Mouse (Mus musculus) gastrocnemius, postnatal 36 days (tissue): Measurements from ENCODE around the gene Emilin1. TPM values are rescaled to one million over a fixed set of nuclear protein-coding genes. Genes with fewer than 3 reads are reported as not detected.

ENCODE experiments used
- DNase-seq, 2 experiments: peaks; one replicate each; pipeline ENCODE4 v3.0.0; 2022
- intact Hi-C: fragments of 180-260 bp; cut with DNase I; formaldehyde crosslinking; loops from one replicate; pipeline ENCODE4 v1.15.1; 2025
- total RNA-seq, 2 experiments: library from RNA; stranded (reverse); gene quantifications; 2 replicates each; pipeline ENCODE4 v1.2.3; 2021

Gene Emilin1
- total RNA-seq, 2 experiments from 2014 or later, result 4.8 to 7.0 TPM

DNA sequence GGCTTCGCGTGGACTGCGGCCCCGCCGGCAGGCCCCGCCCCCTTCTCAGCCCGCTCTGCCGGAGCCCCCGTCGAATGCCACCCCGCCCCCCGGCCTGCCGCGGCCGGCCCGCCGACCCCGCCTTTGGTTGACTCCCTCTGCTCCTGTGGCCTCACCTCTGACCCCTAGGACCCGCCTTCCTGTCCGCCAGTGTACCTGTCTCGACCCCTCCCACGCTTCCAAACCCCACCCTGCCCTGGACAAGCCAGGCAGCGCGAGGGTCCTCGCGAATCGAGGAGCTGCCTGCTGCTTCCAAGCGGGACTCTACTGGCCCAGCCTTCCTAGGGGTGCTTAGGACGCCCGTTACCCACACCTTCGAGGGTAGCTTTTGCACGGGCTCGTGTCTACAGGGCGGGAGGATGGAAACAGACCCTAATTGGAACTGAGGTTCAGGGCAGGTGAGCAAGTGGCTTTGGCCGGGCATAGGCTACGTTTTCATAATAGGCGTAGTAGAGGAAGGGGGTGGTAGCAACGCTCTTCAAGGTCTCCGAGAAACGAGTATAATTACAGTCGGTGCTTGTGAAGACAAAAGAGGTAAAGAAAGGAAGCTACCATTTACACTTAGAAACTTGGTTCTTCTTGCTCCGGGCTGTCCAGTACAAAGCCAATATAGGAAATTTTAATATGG, 24.0 kb upstream of the Emilin1 start:
- DNase-seq, result peak; percentile 37 to 43
- intact Hi-C loops, result loop anchor here (2.0 kb wide), 1 partner anchor 18 kb away; the partner anchor contains the start of gene Ost4

GRCm38 (mm10) chr5:30890375-30890774, 22.8 kb upstream of the Emilin1 start:
- intact Hi-C loops, result no loop called here

GRCm38 (mm10) chr5:30901860-30902259, 11.3 kb upstream of the Emilin1 start:
- intact Hi-C loops, result no loop called here
- DNase-seq, result no peak

More at GRCm38 (mm10) chr5:30890375-30890774, 22.8 kb upstream of the Emilin1 start:
- no peak for DNase-seq

- intact Hi-C loops, result loop anchor here (2.0 to 5.0 kb wide), 2 partner anchors 19 to 195 kb away; partner anchors contain the start of genes Agbl5 and Dpysl5
- peak; percentile 94 to 95 for DNase-seq
These were observed 5.7 kb upstream of the Emilin1 start, which contains the start of gene Ost4 for GRCm38 (mm10) chr5:30907413-30908059. Gene Ost4 (minus strand): TSS chr5:30907788.

DNA sequence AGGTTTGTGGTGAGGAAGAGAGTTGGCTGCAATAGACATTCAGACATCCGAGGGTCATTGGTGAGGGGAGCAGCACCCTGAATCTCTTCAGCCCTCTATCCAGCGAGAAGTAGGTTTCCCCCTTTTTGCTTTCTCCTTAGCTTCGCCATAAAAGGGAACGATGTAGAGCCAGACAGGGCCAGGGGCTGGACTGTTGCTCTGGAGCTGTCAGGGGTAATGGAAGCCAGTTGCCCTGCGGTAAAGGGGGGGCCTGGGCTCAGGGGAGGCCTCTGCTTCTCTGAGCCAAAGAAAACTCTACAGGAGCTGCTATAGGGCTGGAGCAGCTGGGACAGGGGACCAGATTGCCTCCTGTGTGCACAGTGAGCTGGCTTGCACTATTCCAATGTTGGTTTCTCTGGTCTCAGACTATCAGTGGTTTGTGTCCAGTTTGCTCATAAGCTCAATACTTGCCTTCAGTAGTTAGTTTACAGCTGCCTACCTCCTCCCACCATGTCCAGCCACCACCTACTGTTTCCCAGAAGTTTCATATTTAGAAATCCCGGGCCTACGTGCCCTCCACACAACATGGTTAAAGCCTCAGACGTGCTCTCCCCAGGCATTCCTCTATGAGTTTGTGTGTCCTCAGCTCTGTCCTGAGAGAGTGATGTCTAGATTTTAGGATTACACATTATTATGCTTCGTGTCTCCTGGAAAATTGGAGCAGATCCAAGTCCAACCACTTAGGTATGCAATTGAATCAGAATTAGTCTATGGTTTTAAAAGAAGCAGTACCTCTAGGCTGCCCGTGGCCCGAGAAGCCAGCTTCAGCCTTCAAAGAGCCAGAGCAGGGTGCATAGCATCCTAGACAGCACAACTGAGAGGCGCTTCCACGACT, 4.5 kb upstream of the Emilin1 start:
- DNase-seq, result no peak
- intact Hi-C loops, result loop anchor here (5.0 kb wide), 1 partner anchor 196 kb away; the partner anchor contains the start of gene Dpysl5

DNA sequence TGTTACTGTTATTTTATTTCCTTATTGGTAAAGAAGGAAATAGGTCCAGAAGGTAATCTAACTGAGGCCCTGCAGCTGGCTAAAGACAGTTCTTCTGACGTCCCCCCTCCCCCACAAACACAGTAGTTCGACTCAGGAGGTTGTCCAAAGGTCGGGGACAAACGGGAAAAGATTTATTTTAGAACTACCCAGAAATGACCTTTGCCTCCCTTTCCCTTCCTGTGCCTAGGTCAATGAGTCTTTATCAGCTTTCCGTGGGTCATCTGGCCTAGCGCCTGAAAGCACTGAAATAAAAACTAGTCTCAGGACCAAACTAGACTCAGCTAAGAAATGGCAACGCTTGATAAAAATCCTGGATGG, 3.9 kb upstream of the Emilin1 start:
- no peak for DNase-seq
- intact Hi-C loops, result loop anchor here (5.0 kb wide), 1 partner anchor 197 kb away; the partner anchor contains the start of gene Dpysl5

GRCm38 (mm10) chr5:30909863-30910262, 3.3 kb upstream of the Emilin1 start:
- intact Hi-C loops, result loop anchor here (5.0 kb wide), 1 partner anchor 198 kb away; the partner anchor contains the start of gene Dpysl5

DNA sequence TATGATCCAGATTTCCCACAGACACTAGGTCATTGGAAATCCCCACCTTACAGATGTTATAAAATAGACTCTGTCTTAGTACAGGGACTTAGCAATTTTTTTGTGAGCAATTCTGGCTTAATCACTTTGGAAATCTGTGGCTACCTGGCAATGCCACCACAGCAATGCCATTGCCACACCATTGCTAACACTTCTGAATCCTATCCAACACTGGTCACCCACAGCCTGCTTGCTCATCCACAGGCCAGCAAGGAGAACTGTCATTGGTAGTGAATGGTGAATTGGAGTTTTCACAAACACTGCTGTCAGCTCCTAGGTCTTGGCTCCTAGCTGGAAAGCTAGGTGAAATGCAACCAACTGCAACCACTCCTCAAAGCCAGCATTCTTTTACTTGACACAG, 2.7 kb upstream of the Emilin1 start:
- intact Hi-C loops, result no loop called here
- no peak for DNase-seq

More at GRCm38 (mm10) chr5:30909863-30910262, 3.3 kb upstream of the Emilin1 start:
- no peak for DNase-seq

GRCm38 (mm10) chr5:30912156-30912555, 1.0 kb upstream of the Emilin1 start:
- intact Hi-C loops, result no loop called here
- DNase-seq, result no peak

DNA sequence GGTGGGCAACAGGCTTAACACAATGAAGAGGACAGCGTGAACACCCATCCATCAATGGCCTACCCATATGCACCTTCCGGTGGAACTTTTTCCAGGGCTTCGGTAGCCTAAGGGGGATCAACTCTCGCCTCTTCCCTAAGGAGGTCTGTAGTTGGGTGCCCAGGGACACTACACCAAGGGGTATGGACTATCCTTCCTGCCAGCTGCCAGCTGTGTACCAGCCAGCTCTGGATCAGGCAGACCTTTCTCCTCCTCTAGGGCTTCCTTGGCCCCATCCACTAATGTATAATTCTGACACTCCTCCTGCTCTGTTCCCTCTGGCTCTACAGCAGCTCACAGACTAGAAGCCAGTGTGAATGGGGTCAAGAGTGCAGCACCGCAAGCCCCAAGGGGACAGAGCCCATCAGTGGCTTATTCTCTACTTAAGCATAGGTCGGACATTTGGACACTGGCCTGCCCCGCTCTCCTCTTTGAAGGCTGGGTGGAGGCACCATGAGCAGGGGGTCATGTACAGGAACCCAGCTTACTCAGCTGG, 966 bp downstream of the Emilin1 start:
- intact Hi-C loops, result loop anchor here (2.0 kb wide), 1 partner anchor 107 kb away; no protein-coding TSS in a partner anchor
- no peak for DNase-seq

DNA sequence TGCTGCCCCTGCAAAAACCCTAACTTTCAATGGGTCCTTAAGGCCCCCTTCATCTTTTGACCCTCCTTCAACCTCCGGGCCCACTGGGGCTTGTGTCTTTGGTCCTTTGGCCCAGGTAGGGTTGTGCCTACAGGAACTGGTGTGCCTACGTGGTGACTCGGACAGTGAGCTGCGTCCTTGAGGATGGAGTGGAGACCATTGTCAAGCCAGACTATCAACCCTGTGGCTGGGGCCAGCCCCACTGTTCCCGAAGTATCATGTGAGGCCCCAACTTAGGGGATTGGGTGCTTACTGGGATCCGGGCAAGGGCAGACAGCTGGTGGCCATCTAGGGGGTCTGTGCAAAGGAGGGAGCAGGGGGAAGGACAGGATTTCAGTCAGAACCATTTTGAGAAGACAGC, 1.6 kb downstream of the Emilin1 start:
- intact Hi-C loops, result loop anchor here (2.0 kb wide), 1 partner anchor 108 kb away; no protein-coding TSS in a partner anchor
- DNase-seq, result no peak

GRCm38 (mm10) chr5:30915456-30915855, 2.3 kb downstream of the Emilin1 start:
- DNase-seq, result no peak
- intact Hi-C loops, result loop anchor here (2.0 kb wide), 1 partner anchor 109 kb away; no protein-coding TSS in a partner anchor

- peak; percentile 75 to 86 for DNase-seq
- intact Hi-C loops, result loop anchor here (2.0 kb wide), 1 partner anchor 109 kb away; no protein-coding TSS in a partner anchor
These were observed 2.8 kb downstream of the Emilin1 start for GRCm38 (mm10) chr5:30915974-30916433.

GRCm38 (mm10) chr5:30916841-30917240, 3.6 kb downstream of the Emilin1 start:
- no peak for DNase-seq
- intact Hi-C loops, result no loop called here

- DNase-seq, result no peak
- intact Hi-C loops, result no loop called here
These were observed 4.1 kb downstream of the Emilin1 start for GRCm38 (mm10) chr5:30917348-30917747.

DNA sequence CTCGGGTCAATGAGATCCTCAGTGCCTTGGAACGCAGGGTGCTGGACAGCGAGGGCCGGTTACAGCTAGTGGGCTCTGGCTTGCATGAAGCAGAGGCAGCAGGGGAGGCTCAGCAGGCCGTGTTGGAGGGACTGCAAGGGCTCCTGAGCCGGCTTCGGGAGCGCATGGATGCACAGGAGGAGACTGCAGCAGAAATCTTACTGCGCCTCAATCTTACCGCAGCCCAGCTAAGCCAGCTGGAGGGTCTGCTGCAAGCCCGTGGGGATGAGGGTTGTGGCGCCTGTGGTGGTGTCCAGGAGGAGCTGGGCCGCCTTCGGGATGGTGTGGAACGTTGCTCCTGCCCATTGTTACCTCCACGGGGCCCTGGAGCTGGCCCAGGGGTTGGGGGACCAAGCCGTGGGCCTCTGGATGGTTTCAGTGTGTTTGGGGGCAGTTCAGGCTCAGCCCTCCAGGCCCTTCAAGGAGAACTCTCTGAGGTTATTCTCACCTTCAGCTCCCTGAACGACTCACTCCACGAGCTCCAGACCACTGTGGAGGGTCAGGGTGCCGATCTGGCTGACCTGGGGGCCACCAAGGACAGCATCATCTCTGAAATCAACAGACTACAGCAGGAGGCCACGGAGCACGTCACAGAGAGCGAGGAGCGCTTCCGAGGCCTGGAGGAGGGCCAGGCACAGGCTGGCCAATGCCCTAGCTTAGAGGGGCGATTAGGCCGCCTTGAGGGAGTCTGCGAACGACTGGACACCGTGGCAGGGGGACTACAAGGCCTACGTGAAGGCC, 4.9 kb downstream of the Emilin1 start:
- no peak for DNase-seq
- intact Hi-C loops, result no loop called here

DNA sequence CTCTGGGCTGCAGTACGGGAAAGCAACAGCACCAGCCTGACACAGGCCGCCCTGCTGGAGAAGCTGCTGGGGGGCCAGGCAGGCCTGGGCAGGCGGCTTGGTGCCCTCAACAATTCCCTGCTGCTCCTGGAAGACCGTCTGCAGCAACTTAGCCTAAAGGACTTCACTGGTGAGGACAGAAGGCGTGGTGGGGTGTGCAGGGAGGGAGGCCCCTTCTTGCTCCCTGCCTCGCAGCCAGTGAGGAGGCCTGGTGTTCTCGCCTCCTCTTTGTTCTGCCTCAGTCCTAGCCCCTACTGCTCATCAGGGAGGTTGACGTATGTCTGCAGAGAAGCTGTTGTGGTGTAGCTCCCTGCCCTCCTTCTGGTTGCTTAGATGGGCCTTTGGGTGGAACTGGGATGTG, 5.5 kb downstream of the Emilin1 start:
- intact Hi-C loops, result no loop called here
- DNase-seq, result no peak

DNA sequence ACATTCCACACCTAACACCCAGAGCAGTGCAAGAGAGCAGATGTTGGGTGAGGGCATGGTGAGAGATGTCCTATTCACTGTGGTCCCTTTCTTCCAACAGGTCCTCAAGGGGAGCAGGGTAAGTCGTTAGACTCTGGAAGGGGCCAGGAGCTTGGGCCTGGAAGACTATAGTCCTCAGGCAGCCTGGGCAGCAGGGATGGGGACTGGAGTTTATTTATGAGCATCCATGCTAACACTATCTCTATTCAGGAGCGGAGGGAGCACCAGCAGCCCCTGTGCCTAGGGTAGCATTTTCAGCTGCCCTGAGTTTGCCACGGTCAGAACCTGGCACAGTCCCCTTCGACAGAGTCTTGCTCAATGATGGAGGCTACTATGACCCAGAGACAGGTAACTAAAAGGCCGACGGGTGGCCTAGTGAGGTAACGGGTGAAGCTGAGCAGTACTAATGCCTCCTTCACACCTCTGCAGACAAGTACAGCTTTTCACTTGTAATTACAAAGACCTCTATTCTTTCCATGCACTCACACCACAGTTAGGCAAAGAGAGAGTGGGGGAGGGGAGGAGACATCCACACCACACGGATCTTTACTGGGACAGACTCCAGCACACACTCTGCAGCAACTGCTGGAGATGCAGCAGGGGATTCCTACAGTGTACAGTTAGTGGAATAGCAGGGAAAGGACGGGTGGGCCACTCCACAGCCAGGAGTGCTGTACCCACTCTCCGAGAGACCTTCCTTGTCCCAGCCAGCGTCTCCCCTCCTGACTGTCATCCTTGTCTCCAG, 6.8 kb downstream of the Emilin1 start:
- no peak for DNase-seq
- intact Hi-C loops, result no loop called here

- no peak for DNase-seq
- intact Hi-C loops, result no loop called here
These were observed 7.4 kb downstream of the Emilin1 start for GRCm38 (mm10) chr5:30920621-30921020.
